33 mouse cellular contexts compared by ENCODE assay signal in the genomic region with DNA sequence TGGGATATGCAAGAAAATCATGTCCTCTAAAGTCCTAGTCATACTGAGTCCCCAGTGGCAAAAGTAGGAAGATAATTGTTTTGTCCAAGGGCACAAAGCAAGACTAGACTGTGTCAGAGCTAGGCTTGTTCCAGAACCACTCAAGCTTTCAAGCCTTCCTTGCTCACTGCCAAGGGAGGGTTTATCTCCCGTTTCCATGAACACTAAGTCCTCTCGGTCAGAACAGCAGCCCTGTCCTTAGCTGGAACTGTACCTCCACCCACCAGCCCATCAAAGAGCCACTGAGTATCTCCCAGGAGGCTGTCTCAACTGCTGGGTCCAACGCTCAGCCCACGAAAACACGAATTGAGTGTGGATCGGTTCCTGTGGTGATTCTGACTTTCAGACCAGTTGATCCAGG. TPM values are rescaled to one million over a fixed set of nuclear protein-coding genes. Genes with fewer than 3 reads are reported as not detected.
DNase-seq lines count a peak whose midpoint lies in the region; ATAC-seq and TF ChIP-seq lines count a peak whose summit lies in the region.
"Had no signal": no experiment of that assay in that cellular context is flagged by ENCODE, and none has a peak within 500 bp of the region (broad histone marks: within the 10 kb centered on the region; RNA-seq: fewer than 3 reads in every experiment).

No protein-coding gene starts in this region.

- peak; percentile 94 for DNase-seq in heart, adult 11 months
- DNase-seq in heart, adult 2 months, result peak; percentile 25 to 33
- DNase-seq in heart, postnatal 25 days (ENCODE audit: low spot score), result no peak
- DNase-seq in heart, postnatal 36 days, result peak; percentile 11 to 22
- peak; percentile 6 for DNase-seq in brain, adult 2 months (ENCODE audit: low read depth, low spot score)
- DNase-seq in right cerebral cortex, postnatal 4 days, result no peak
- DNase-seq: adrenal gland, adult 8-10 months; adrenal gland, postnatal 14 days; adrenal gland, postnatal 36 days; B cell, adult 2 months; cerebellum, adult 11 months; cerebellum, adult 18-20 months; cerebellum, adult 8-10 months; cerebellum, adult 9-11 months; cerebellum, postnatal 14 days; cerebellum, postnatal 36 days; embryo, embryonic 11 days had no signal

- H3K27me3 ChIP-seq in heart, embryonic 11.5 days (ENCODE audit: control insufficient read depth, insufficient read depth, low read length), result no peaks in the 10 kb centered on the region
- no peaks in the 10 kb centered on the region for H3K27me3 ChIP-seq in heart, adult 2 months (ENCODE audit: control insufficient read depth, insufficient read depth, low read length)
- H3K27me3 ChIP-seq in heart, embryonic 12.5 days (replicated peaks), result no peaks in the 10 kb centered on the region
- H3K27me3 ChIP-seq: CH12.LX; embryonic facial prominence, embryonic 13.5 days; embryonic facial prominence, embryonic 15.5 days; forebrain, embryonic 12.5 days; Patski had no signal

- 78% methylated on average over 6 of the region's 6 CpGs for WGBS in heart, embryonic 11.5 days (ENCODE audit: insufficient replicate concordance)
- 50% methylated on average over 6 of the region's 6 CpGs for WGBS in heart, adult 2 months
- 68% methylated on average over 6 of the region's 6 CpGs for WGBS in heart, embryonic 12.5 days

- H3K36me3 ChIP-seq in heart, embryonic 11.5 days (ENCODE audit: control insufficient read depth, insufficient read depth, low read length), result no peaks in the 10 kb centered on the region
- H3K36me3 ChIP-seq in heart, adult 2 months (ENCODE audit: control insufficient read depth, insufficient read depth, low read length), result no peaks in the 10 kb centered on the region
- 0 out of 2 replicates have a peak, but pooled peaks cover 3% of the 10 kb centered on the region for H3K36me3 ChIP-seq in heart, embryonic 12.5 days
- H3K36me3 ChIP-seq: embryonic facial prominence, embryonic 13.5 days; embryonic facial prominence, embryonic 15.5 days; forebrain, embryonic 10.5 days; forebrain, embryonic 12.5 days; G1E had no signal

- no peak overlapping the region for H3K4me3 ChIP-seq in heart, embryonic 11.5 days (ENCODE audit: low read depth, low read length)
- no peak overlapping the region for H3K4me3 ChIP-seq in heart, adult 2 months
- no peak overlapping the region for H3K4me3 ChIP-seq in heart, embryonic 12.5 days
- H3K4me3 ChIP-seq: embryonic facial prominence, embryonic 13.5 days; embryonic facial prominence, embryonic 15.5 days; erythroblast, embryonic 14.5 days; forebrain, embryonic 10.5 days; forebrain, embryonic 12.5 days had no signal

- no peak for TF ChIP-seq POLR2A in heart, adult 2 months (IDR thresholded peaks at IDR 0.05; ENCODE audit: insufficient read depth, low read depth, low read length)

- no peak overlapping the region for H3K27ac ChIP-seq in heart, embryonic 11.5 days (ENCODE audit: low read depth, low read length)
- H3K27ac ChIP-seq in heart, adult 2 months, result no peak overlapping the region
- no peak overlapping the region for H3K27ac ChIP-seq in heart, embryonic 12.5 days (ENCODE audit: poor library complexity, severe bottlenecking)
- H3K27ac ChIP-seq: embryonic facial prominence, embryonic 13.5 days; embryonic facial prominence, embryonic 15.5 days; forebrain, embryonic 10.5 days; forebrain, embryonic 12.5 days had no signal

- no peaks in the 10 kb centered on the region for H3K79me2 ChIP-seq in heart, adult 2 months (replicated peaks; ENCODE audit: control insufficient read depth, insufficient read depth, low read length)

- TF ChIP-seq CTCF in heart, adult 2 months (IDR thresholded peaks at IDR 0.05), result no peak

- no peaks in the 10 kb centered on the region for H3K4me1 ChIP-seq in heart, embryonic 11.5 days (ENCODE audit: control insufficient read depth, insufficient read depth, low read length)
- peaks cover 2% of the 10 kb centered on the region; the same call in 1 of the 2 replicates for H3K4me1 ChIP-seq in heart, adult 2 months (ENCODE audit: control insufficient read depth, insufficient read depth, low read length)
- no peaks in the 10 kb centered on the region for H3K4me1 ChIP-seq in heart, embryonic 12.5 days (replicated peaks)
- H3K4me1 ChIP-seq: embryonic facial prominence, embryonic 13.5 days; embryonic facial prominence, embryonic 15.5 days; forebrain, embryonic 12.5 days had no signal

- intact Hi-C loops in heart, adult 2 months (cut with DNase I), result no loop called here
- intact Hi-C loops in heart, postnatal 25 days (cut with DNase I), result no loop called here
- intact Hi-C loops in heart, postnatal 36 days (cut with DNase I), result no loop called here

- H3K9me3 ChIP-seq in heart, embryonic 11.5 days (replicated peaks; ENCODE audit: control insufficient read depth, low read length), result no peaks in the 10 kb centered on the region
- no peaks in the 10 kb centered on the region for H3K9me3 ChIP-seq in heart, embryonic 12.5 days (replicated peaks)
- H3K9me3 ChIP-seq: embryonic facial prominence, embryonic 13.5 days; embryonic facial prominence, embryonic 15.5 days; forebrain, embryonic 10.5 days; forebrain, embryonic 12.5 days; G1E had no signal

- H3K9ac ChIP-seq in heart, embryonic 11.5 days (ENCODE audit: low read depth, low read length), result no peak overlapping the region
- H3K9ac ChIP-seq in heart, adult 2 months (ENCODE audit: low read depth, low read length), result no peak overlapping the region
- no peak overlapping the region for H3K9ac ChIP-seq in heart, embryonic 12.5 days
- H3K9ac ChIP-seq: embryonic facial prominence, embryonic 13.5 days; embryonic facial prominence, embryonic 15.5 days; forebrain, embryonic 12.5 days had no signal

- no peak overlapping the region for H3K4me2 ChIP-seq in heart, embryonic 11.5 days
- H3K4me2 ChIP-seq in heart, embryonic 12.5 days, result no peak overlapping the region
- H3K4me2 ChIP-seq: embryonic facial prominence, embryonic 13.5 days; embryonic facial prominence, embryonic 15.5 days; forebrain, embryonic 12.5 days had no signal

- TF ChIP-seq EP300 in heart, adult 2 months (IDR thresholded peaks at IDR 0.05; ENCODE audit: insufficient read depth, low read depth, low read length), result 0 out of 2 replicates have a peak, but pooled peaks have one; percentile 36

- ATAC-seq in heart, embryonic 11.5 days (replicated peaks; ENCODE audit: insufficient number of reproducible peaks, low FRiP score, low TSS enrichment), result no peak
- no peak for ATAC-seq in heart, embryonic 12.5 days (ENCODE audit: insufficient number of reproducible peaks, low FRiP score)
- ATAC-seq: activated CD4-positive, CD25-positive, alpha-beta regulatory T cell, adult 4 months; CD4-positive, CD25-positive, alpha-beta regulatory T cell, adult 4 months; forebrain, embryonic 14.5 days; Patski had no signal

RNA-seq across cellular contexts. Expression of gene Opn3, which starts 17.5 kb away (rescaled TPM):
- 12.5 and 15.0 TPM in 2 replicates for polyA plus RNA-seq in heart, embryonic 11.5 days (2014; fragmentation: Nextera tagmentation; extraction: Ambion mirVana)
- 1 to 10 TPM; 5.6 to 6.6 TPM for total RNA-seq in heart, adult 2 months (2021)
- 2.2 and 3.0 TPM in 2 replicates for polyA plus RNA-seq in heart, adult 2 months (2012; rRNA removed)
- 1 to 10 TPM; 8.5 to 8.9 TPM for total RNA-seq in heart, postnatal 25 days (2021)
- total RNA-seq in heart, postnatal 36 days (2021), result 1 to 10 TPM; 7.2 to 9.9 TPM
- polyA plus RNA-seq in heart, embryonic 12.5 days (2016; fragmentation: Nextera tagmentation; extraction: Ambion mirVana), result 15.3 and 16.6 TPM in 2 replicates
- total RNA-seq: common myeloid progenitor, adult 5-6 weeks had no signal
- polyA plus RNA-seq: activated CD4-positive, CD25-positive, alpha-beta regulatory T cell, adult 4 months; CD4-positive, CD25-positive, alpha-beta regulatory T cell, adult 4 months; erythroblast, embryonic 14.5 days had no signal

RNA-seq across cellular contexts. Expression of gene Chml, which starts 17.6 kb away (rescaled TPM):
- 6.8 and 7.4 TPM in 2 replicates for polyA plus RNA-seq in heart, embryonic 11.5 days (2014; fragmentation: Nextera tagmentation; extraction: Ambion mirVana)
- total RNA-seq in heart, adult 2 months (2021), result 1 to 10 TPM; 8.9 to 9.4 TPM
- 1.4 and 2.5 TPM in 2 replicates for polyA plus RNA-seq in heart, adult 2 months (2012; rRNA removed)
- total RNA-seq in heart, postnatal 25 days (2021), result 10 to 100 TPM; 10.9 to 13.6 TPM
- 10 to 100 TPM; 10.1 to 10.6 TPM for total RNA-seq in heart, postnatal 36 days (2021)
- polyA plus RNA-seq in heart, embryonic 12.5 days (2016; fragmentation: Nextera tagmentation; extraction: Ambion mirVana), result 8.1 and 8.5 TPM in 2 replicates

RNA-seq across cellular contexts. Expression of gene Wdr64, which starts 23.3 kb away (rescaled TPM):
- polyA plus RNA-seq in heart, embryonic 11.5 days (2014; fragmentation: Nextera tagmentation; extraction: Ambion mirVana), result not detected in 2 replicates
- not detected for total RNA-seq in heart, adult 2 months (2021)
- 0.12 TPM in 1 of 2 replicates, not detected in the other for polyA plus RNA-seq in heart, adult 2 months (2012; rRNA removed)
- total RNA-seq in heart, postnatal 25 days (2021), result not detected
- total RNA-seq in heart, postnatal 36 days (2021), result not detected
- not detected in 2 replicates for polyA plus RNA-seq in heart, embryonic 12.5 days (2016; fragmentation: Nextera tagmentation; extraction: Ambion mirVana)
- total RNA-seq: adrenal gland, adult 18-20 months; adrenal gland, adult 8-10 months; adrenal gland, postnatal 14 days; adrenal gland, postnatal 36 days; CH12.LX; common myeloid progenitor, adult 5-6 weeks had no signal
- polyA plus RNA-seq: activated CD4-positive, CD25-positive, alpha-beta regulatory T cell, adult 4 months; CD4-positive, CD25-positive, alpha-beta regulatory T cell, adult 4 months; embryonic facial prominence, embryonic 11.5 days; embryonic facial prominence, embryonic 13.5 days; embryonic facial prominence, embryonic 15.5 days; erythroblast, embryonic 14.5 days; forebrain, embryonic 10.5 days; forebrain, embryonic 12.5 days; forebrain, embryonic 14.5 days; G1E; Patski had no signal

RNA-seq across cellular contexts. Expression of gene Fh1, which starts 49.7 kb away (rescaled TPM):
- 206 and 229 TPM in 2 replicates for polyA plus RNA-seq in heart, embryonic 11.5 days (2014; fragmentation: Nextera tagmentation; extraction: Ambion mirVana)
- total RNA-seq in heart, adult 2 months (2021), result 100 to 1,000 TPM; 504 to 594 TPM
- 257 and 465 TPM in 2 replicates for polyA plus RNA-seq in heart, adult 2 months (2012; rRNA removed)
- total RNA-seq in heart, postnatal 25 days (2021), result 100 to 1,000 TPM; 615 to 625 TPM
- 100 to 1,000 TPM; 598 to 639 TPM for total RNA-seq in heart, postnatal 36 days (2021)
- 192 and 201 TPM in 2 replicates for polyA plus RNA-seq in heart, embryonic 12.5 days (2016; fragmentation: Nextera tagmentation; extraction: Ambion mirVana)

RNA-seq across cellular contexts. Expression of gene Kmo, which starts 54.9 kb away (rescaled TPM):
- 0.09 TPM in 1 of 2 replicates, not detected in the other for polyA plus RNA-seq in heart, embryonic 11.5 days (2014; fragmentation: Nextera tagmentation; extraction: Ambion mirVana)
- under 1 TPM; 0.20 to 0.34 TPM for total RNA-seq in heart, adult 2 months (2021)
- polyA plus RNA-seq in heart, adult 2 months (2012; rRNA removed), result 0.49 and 0.59 TPM in 2 replicates
- under 1 TPM; 0.45 to 0.47 TPM for total RNA-seq in heart, postnatal 25 days (2021)
- total RNA-seq in heart, postnatal 36 days (2021), result under 1 TPM; 0.44 to 0.51 TPM
- polyA plus RNA-seq in heart, embryonic 12.5 days (2016; fragmentation: Nextera tagmentation; extraction: Ambion mirVana), result 0.18 and 0.29 TPM in 2 replicates
- total RNA-seq: G1E had no signal
- polyA plus RNA-seq: erythroblast, embryonic 14.5 days; forebrain, embryonic 14.5 days; G1E had no signal

Comparison
In these comparisons a context has a peak if more than half of its experiments do, and no peak if none do; other contexts are left out.
1. DNase-seq: peak in heart, adult 11 months (single experiment), heart, adult 2 months (2 of 2), heart, postnatal 36 days (2 of 2) and brain, adult 2 months (single experiment); none in heart, postnatal 25 days (single experiment) and right cerebral cortex, postnatal 4 days (single experiment).